Mouse (Mus musculus) myocyte (in vitro differentiated cells): Measurements from ENCODE around the gene Igfbp3. TPM values are rescaled to one million over a fixed set of nuclear protein-coding genes. Genes with fewer than 3 reads are reported as not detected.

Experiments used
- H3K27me3 ChIP-seq: one replicate; pipeline ENCODE4 v1.6.1; 2011; ENCODE audit not compliant: control insufficient read depth, insufficient read depth, insufficient read length
- H3K36me3 ChIP-seq: one replicate; pipeline ENCODE4 v1.6.1; 2011; ENCODE audit not compliant: control insufficient read depth, insufficient read depth
- H3K4me2 ChIP-seq: one replicate; pipeline ENCODE4 v1.6.1; 2011; ENCODE audit warnings: low read depth, control low read depth
- H3K4me3 ChIP-seq: one replicate; pipeline ENCODE4 v1.5.1; 2011; ENCODE audit warnings: mild to moderate bottlenecking, control low read depth, moderate library complexity
- H3K79me2 ChIP-seq: one replicate; pipeline ENCODE4 v1.6.1; 2011; ENCODE audit not compliant: control insufficient read depth, insufficient read depth
- H3ac ChIP-seq: one replicate; pipeline ENCODE4 v1.6.1; 2011; ENCODE audit not compliant: control insufficient read depth, insufficient read length
- CEBPB ChIP-seq: IDR thresholded peaks from 2 replicates; pipeline ENCODE4 v1.6.1; 2011; ENCODE audit warnings: mild to moderate bottlenecking, moderate library complexity; ENCODE audit not compliant: poor library complexity, insufficient read depth, severe bottlenecking
- E2F4 ChIP-seq: IDR thresholded peaks from one replicate; pipeline ENCODE4 v1.6.1; 2011; ENCODE audit warnings: mild to moderate bottlenecking, control low read depth, moderate library complexity; ENCODE audit not compliant: insufficient read depth
- MAX ChIP-seq: IDR thresholded peaks from one replicate; pipeline ENCODE4 v1.6.1; 2011; ENCODE audit warnings: low read depth, mild to moderate bottlenecking, control low read depth
- MYOD1 ChIP-seq, 3 experiments: IDR thresholded peaks; one replicate each; pipeline ENCODE4 v1.6.1; 2011; ENCODE audit warnings: control low read depth in 2 of 3, low read depth in 2 of 3, mild to moderate bottlenecking in 2 of 3, moderate library complexity in 1 of 3; ENCODE audit not compliant: insufficient read length in 2 of 3, control insufficient read depth in 1 of 3
- MYOG ChIP-seq, 3 experiments: IDR thresholded peaks; one replicate each; pipeline ENCODE4 v1.6.1; 2011; ENCODE audit warnings: control low read depth in 2 of 3, low read depth in 2 of 3, mild to moderate bottlenecking in 2 of 3; ENCODE audit not compliant: insufficient read length in 2 of 3, control insufficient read depth in 1 of 3, insufficient read depth in 1 of 3
- POLR2A ChIP-seq: IDR thresholded peaks from one replicate; pipeline ENCODE4 v1.6.1; 2011; ENCODE audit warnings: low read depth, mild to moderate bottlenecking, control low read depth, moderate library complexity; ENCODE audit not compliant: insufficient read length
- POLR2AphosphoS2 ChIP-seq: IDR thresholded peaks from one replicate; pipeline ENCODE4 v1.6.1; 2011; ENCODE audit warnings: low read depth, control low read depth; ENCODE audit not compliant: insufficient read length
- REST ChIP-seq: IDR thresholded peaks from one replicate; pipeline ENCODE4 v1.6.1; 2011; ENCODE audit warnings: mild to moderate bottlenecking, control low read depth, moderate library complexity; ENCODE audit not compliant: insufficient read depth, insufficient read length
- SRF ChIP-seq: IDR thresholded peaks from one replicate; pipeline ENCODE4 v1.6.1; 2011; ENCODE audit warnings: low read depth; ENCODE audit not compliant: control insufficient read depth, insufficient read length
- TCF12 ChIP-seq: IDR thresholded peaks from one replicate; pipeline ENCODE4 v1.6.1; 2011; ENCODE audit warnings: mild to moderate bottlenecking, control low read depth; ENCODE audit not compliant: poor library complexity, insufficient read depth, severe bottlenecking
- TCF3 ChIP-seq: IDR thresholded peaks from one replicate; pipeline ENCODE4 v1.6.1; 2011; ENCODE audit warnings: low read depth, control low read depth; ENCODE audit not compliant: insufficient read length
- USF1 ChIP-seq: IDR thresholded peaks from one replicate; pipeline ENCODE4 v1.6.1; 2011; ENCODE audit warnings: low read depth, mild to moderate bottlenecking, control low read depth, moderate library complexity
- polyA plus RNA-seq: library from polyadenylated mRNA; unstranded; fragments of >200 nt; fragmentation: generic; extraction: Trizol; gene quantifications from one replicate; pipeline ENCODE4 v1.2.1, GENCODE M21; 2012; ENCODE audit warnings: missing spikeins

Gene Igfbp3
- polyA plus RNA-seq, 1 experiment: 2.2 TPM

DNA sequence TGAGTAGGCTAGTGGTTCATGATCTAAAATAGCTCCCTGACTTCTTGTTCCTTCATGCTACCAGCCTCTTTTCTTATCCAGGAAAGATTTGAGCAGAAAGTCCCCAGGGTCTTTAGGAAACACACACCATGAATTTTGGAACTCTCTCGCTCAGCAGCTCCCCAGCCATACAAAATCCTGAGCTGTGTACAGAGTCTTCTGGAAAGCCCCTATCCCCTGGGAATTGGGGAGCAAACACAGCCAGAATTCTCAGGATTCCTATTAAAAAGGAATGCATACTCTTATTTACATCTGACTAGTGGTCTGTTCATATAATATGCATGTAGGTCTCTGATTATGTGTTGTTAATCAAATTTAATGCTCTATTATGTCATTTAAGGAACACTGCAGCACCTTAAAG lies 20.7 kb upstream of the Igfbp3 start:
- H3K27me3 ChIP-seq: no peaks in the 10 kb centered on the region
- H3K36me3 ChIP-seq: no peaks in the 10 kb centered on the region
- H3K79me2 ChIP-seq: no peaks in the 10 kb centered on the region
- no peak overlapping the region for H3K4me2 ChIP-seq
- H3K4me3 ChIP-seq: no peak overlapping the region
- no peak for TF ChIP-seq MYOD1 (IDR thresholded peaks at IDR 0.05; ENCODE audit: control insufficient read depth in 1 of 3, insufficient read length in 2 of 3, low read depth in 2 of 3)
- TF ChIP-seq TCF3: no peak
- no peak for TF ChIP-seq SRF
- TF ChIP-seq USF1: no peak
- no peak for TF ChIP-seq CEBPB
- TF ChIP-seq TCF12: no peak
- no peak for TF ChIP-seq MAX
- TF ChIP-seq POLR2A: no peak
- no peak for TF ChIP-seq POLR2AphosphoS2
- no peak for TF ChIP-seq E2F4
- no peak for TF ChIP-seq MYOG (IDR thresholded peaks at IDR 0.05; ENCODE audit: control insufficient read depth in 1 of 3, insufficient read depth in 1 of 3, insufficient read length in 2 of 3, low read depth in 2 of 3)
- no peak for TF ChIP-seq REST
- H3ac ChIP-seq: no peak overlapping the region

DNA sequence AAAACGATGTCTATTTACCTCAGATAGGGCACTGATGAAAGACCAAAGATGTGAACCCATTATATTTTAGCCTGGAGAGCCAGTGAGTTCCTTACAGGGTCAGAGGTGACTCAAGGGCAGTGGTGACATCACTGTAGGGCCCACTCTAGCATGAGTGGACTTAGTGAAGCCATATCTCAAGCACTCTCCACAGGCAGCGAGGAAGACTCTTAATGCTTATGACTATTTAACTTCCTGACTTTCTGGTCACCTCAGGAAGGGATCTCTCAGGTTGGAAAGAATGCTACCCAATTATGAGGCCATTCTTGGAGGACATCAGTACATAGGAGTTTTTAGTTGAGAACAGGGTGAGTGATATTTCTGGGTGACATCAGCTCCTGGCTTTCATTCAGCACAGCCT lies 19.6 kb upstream of the Igfbp3 start:
- Histone ChIP-seq H3K4me3 (no peak overlapping the region), H3K27me3 (no peaks in the 10 kb centered on the region), H3K4me2 (no peak overlapping the region), H3K79me2 (no peaks in the 10 kb centered on the region), H3ac (no peak overlapping the region), H3K36me3 (no peaks in the 10 kb centered on the region)
- TF ChIP-seq MYOG (IDR thresholded peaks at IDR 0.05; ENCODE audit: control insufficient read depth in 1 of 3, insufficient read depth in 1 of 3, insufficient read length in 2 of 3, low read depth in 2 of 3): no peak
- TF ChIP-seq E2F4: no peak
- TF ChIP-seq MYOD1 (IDR thresholded peaks at IDR 0.05; ENCODE audit: control insufficient read depth in 1 of 3, insufficient read length in 2 of 3, low read depth in 2 of 3): no peak
- no peak for TF ChIP-seq SRF
- no peak for TF ChIP-seq MAX
- no peak for TF ChIP-seq REST
- no peak for TF ChIP-seq POLR2A
- TF ChIP-seq USF1: no peak
- no peak for TF ChIP-seq TCF3
- no peak for TF ChIP-seq CEBPB
- no peak for TF ChIP-seq TCF12
- no peak for TF ChIP-seq POLR2AphosphoS2

DNA sequence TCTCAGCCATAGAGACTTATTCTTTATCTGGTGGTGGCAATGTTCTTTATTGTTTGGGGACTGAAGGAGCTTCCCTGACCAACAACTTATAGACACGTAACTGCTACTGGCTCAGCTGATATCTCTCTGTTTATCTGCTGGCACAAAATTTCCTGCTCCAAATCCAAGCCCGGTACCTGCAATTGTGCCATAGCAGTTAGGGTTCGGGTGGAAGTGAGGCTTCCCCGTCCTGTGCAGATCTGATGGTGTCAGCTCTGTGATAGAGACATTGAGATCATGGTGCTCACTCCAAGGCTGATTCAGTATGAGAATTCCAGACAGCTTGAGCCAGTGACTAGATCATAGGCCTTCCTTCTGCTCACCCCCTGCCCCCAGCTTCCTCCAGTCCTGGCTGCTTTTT lies 18.2 kb upstream of the Igfbp3 start:
- Histone ChIP-seq H3K27me3 (no peaks in the 10 kb centered on the region), H3K79me2 (no peaks in the 10 kb centered on the region), H3ac (no peak overlapping the region), H3K4me2 (no peak overlapping the region), H3K4me3 (no peak overlapping the region), H3K36me3 (no peaks in the 10 kb centered on the region)
- TF ChIP-seq USF1 (no peak), POLR2A (no peak), SRF (no peak), TCF3 (no peak)

DNA sequence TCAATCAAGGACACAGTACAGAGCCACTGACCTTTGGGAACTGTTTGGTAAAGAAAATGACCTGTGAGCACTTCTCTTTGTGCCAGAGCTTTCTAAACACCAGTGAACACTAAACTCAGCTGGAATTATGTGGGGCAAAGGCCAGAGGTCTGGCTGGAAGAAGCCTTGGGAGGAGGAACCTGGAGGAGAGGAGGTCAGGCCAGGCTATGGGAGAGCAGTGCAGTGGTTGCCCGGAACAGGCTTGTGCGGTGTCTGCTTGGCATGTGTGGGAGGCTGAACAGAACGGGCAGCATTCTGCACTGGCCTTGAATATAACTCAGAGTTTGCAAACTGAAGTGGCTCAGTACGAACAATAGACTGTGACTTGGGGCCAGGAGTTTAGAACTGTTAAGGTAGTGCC lies 16.3 kb upstream of the Igfbp3 start:
- no peak overlapping the region for H3K4me2 ChIP-seq
- H3K79me2 ChIP-seq: no peaks in the 10 kb centered on the region
- no peaks in the 10 kb centered on the region for H3K27me3 ChIP-seq
- no peak for TF ChIP-seq MAX
- no peak for TF ChIP-seq MYOG (IDR thresholded peaks at IDR 0.05; ENCODE audit: control insufficient read depth in 1 of 3, insufficient read depth in 1 of 3, insufficient read length in 2 of 3, low read depth in 2 of 3)
- no peak for TF ChIP-seq REST
- TF ChIP-seq TCF12: no peak
- TF ChIP-seq MYOD1 (IDR thresholded peaks at IDR 0.05; ENCODE audit: control insufficient read depth in 1 of 3, insufficient read length in 2 of 3, low read depth in 2 of 3): no peak
- no peak for TF ChIP-seq SRF
- no peak for TF ChIP-seq USF1
- TF ChIP-seq TCF3: no peak
- no peak for TF ChIP-seq POLR2A
- TF ChIP-seq CEBPB: no peak
- TF ChIP-seq POLR2AphosphoS2: no peak
- no peak for TF ChIP-seq E2F4
- no peaks in the 10 kb centered on the region for H3K36me3 ChIP-seq
- H3K4me3 ChIP-seq: no peak overlapping the region
- H3ac ChIP-seq: no peak overlapping the region

DNA sequence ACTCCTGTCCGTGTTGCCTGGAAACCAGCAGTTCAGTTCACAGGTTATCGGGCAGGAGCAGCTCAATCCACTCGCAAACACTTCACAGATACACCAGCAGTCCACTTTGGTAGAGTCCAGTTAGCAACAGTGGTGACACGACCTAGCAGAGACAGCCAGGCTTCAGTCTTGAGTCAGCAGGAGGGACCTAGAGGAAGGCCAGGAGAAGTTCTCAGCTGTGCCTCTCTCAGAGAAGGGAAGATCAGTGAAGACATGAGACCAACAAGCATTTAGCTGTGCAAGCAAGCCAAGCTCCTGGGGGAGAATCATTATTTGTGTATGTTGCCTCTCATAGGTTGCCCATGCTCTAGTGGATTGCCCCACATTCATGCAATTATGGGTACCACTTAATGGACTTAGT lies 14.4 kb upstream of the Igfbp3 start:
- TF ChIP-seq TCF3: no peak
- TF ChIP-seq MYOG (IDR thresholded peaks at IDR 0.05; ENCODE audit: control insufficient read depth in 1 of 3, insufficient read depth in 1 of 3, insufficient read length in 2 of 3, low read depth in 2 of 3): no peak
- no peak for TF ChIP-seq MAX
- TF ChIP-seq POLR2AphosphoS2: no peak
- TF ChIP-seq POLR2A: no peak
- no peak for TF ChIP-seq SRF
- TF ChIP-seq E2F4: no peak
- TF ChIP-seq REST: no peak
- no peak for TF ChIP-seq MYOD1 (IDR thresholded peaks at IDR 0.05; ENCODE audit: control insufficient read depth in 1 of 3, insufficient read length in 2 of 3, low read depth in 2 of 3)
- TF ChIP-seq USF1: no peak
- TF ChIP-seq CEBPB: no peak
- no peak for TF ChIP-seq TCF12
- no peaks in the 10 kb centered on the region for H3K79me2 ChIP-seq
- H3ac ChIP-seq: no peak overlapping the region
- no peak overlapping the region for H3K4me3 ChIP-seq
- no peak overlapping the region for H3K4me2 ChIP-seq
- H3K36me3 ChIP-seq: no peaks in the 10 kb centered on the region
- no peaks in the 10 kb centered on the region for H3K27me3 ChIP-seq
